Mouse (Mus musculus) liver, embryonic 13.5 days (tissue): Measurements from ENCODE around the gene Rbm38. TPM values are rescaled to one million over a fixed set of nuclear protein-coding genes. Genes with fewer than 3 reads are reported as not detected.

Experiments
- ATAC-seq: fragments of 200-750 bp; cut with Nextera tagmentation; 2 replicates; pipeline ENCODE4 v1.8.0; 2017; ENCODE audit warnings: low read depth, mild to moderate bottlenecking, moderate number of reproducible peaks, moderate library complexity
- DNase-seq: peaks from one replicate; pipeline ENCODE4 v3.0.0; 2022
- H3K27ac ChIP-seq: fragments of 300-500 bp; sonication (generic); 2 replicates; pipeline ENCODE4 v1.5.1; 2015; ENCODE audit warnings: moderate library complexity, mild to moderate bottlenecking, inconsistent platforms
- H3K27me3 ChIP-seq: fragments of 300-500 bp; sonication (generic); 2 replicates; pipeline ENCODE4 v1.6.1; 2015; ENCODE audit warnings: mild to moderate bottlenecking, inconsistent platforms
- H3K36me3 ChIP-seq: fragments of 300-500 bp; sonication (generic); 2 replicates; pipeline ENCODE4 v1.6.1; 2015; ENCODE audit warnings: mild to moderate bottlenecking, inconsistent platforms
- H3K4me1 ChIP-seq: fragments of 300-500 bp; sonication (generic); replicated peaks from 2 replicates; pipeline ENCODE4 v1.6.1; 2015; ENCODE audit warnings: inconsistent platforms
- H3K4me2 ChIP-seq: fragments of 300-500 bp; sonication (generic); 2 replicates; pipeline ENCODE4 v1.6.1; 2015; ENCODE audit warnings: inconsistent platforms, mild to moderate bottlenecking, moderate library complexity
- H3K4me3 ChIP-seq: fragments of 300-500 bp; sonication (generic); replicated peaks from 2 replicates; pipeline ENCODE4 v1.5.1; 2015; ENCODE audit warnings: mild to moderate bottlenecking, inconsistent platforms
- H3K9ac ChIP-seq: fragments of 300-500 bp; sonication (generic); 2 replicates; pipeline ENCODE4 v1.6.1; 2015; ENCODE audit warnings: mild to moderate bottlenecking, inconsistent platforms
- H3K9me3 ChIP-seq: fragments of 300-500 bp; sonication (generic); replicated peaks from 2 replicates; pipeline ENCODE4 v1.6.1; 2016; ENCODE audit warnings: inconsistent platforms
- WGBS: fragments of 180-500 bp; shearing (Covaris S2); methylation state at CpG from one replicate; pipeline ENCODE4 v1.1.7; 2015; ENCODE audit not compliant: insufficient replicate concordance; 5-methylcytosine and 5-hydroxymethylcytosine counted together
- polyA plus RNA-seq: library from polyadenylated mRNA; unstranded; fragments of >200 nt; fragmentation: Nextera tagmentation; extraction: Ambion mirVana; gene quantifications from 2 replicates; pipeline ENCODE4 v1.2.1, GENCODE M21; 2015

Gene Rbm38
- polyA plus RNA-seq, 1 experiment from 2014 or later = 260 TPM

GRCm38 (mm10) chr2:173083712-173084475 lies 63.6 kb downstream of the Rbm38 start:
- WGBS = 15% methylated on average over 13 of the region's 13 CpGs
- H3K9me3 ChIP-seq = no peaks in the 10 kb centered on the region
- ATAC-seq = peak; percentile 79
- peaks cover 21% of the 10 kb centered on the region for H3K4me1 ChIP-seq
- H3K4me3 ChIP-seq = peak overlapping the region; percentile 11
- H3K27me3 ChIP-seq = 0 out of 2 replicates have a peak, but pooled peaks cover 2% of the 10 kb centered on the region
- H3K9ac ChIP-seq = peak overlapping the region; percentile 51
- no peaks in the 10 kb centered on the region for H3K36me3 ChIP-seq
- DNase-seq = peak; percentile 46
- H3K27ac ChIP-seq = no peak overlapping the region
- H3K4me2 ChIP-seq = peak overlapping the region; percentile 52

Other genes starting within 250 kb of the Rbm38 start
- gene Bmp7, start 80.2 kb upstream of the Rbm38 start, polyA plus RNA-seq = 2.2 and 2.6 TPM in 2 replicates
- gene Spo11, start 42.8 kb upstream of the Rbm38 start, polyA plus RNA-seq = 0.08 TPM in 1 of 2 replicates, not detected in the other
- gene Rae1, start 20.4 kb upstream of the Rbm38 start, polyA plus RNA-seq = 94.5 and 96.8 TPM in 2 replicates
- gene Ctcfl, start 99.0 kb downstream of the Rbm38 start, polyA plus RNA-seq = 0.02 and 0.05 TPM in 2 replicates
- gene Pck1, start 132.6 kb downstream of the Rbm38 start, polyA plus RNA-seq = 0.22 and 0.24 TPM in 2 replicates
- gene Zbp1, start 198.4 kb downstream of the Rbm38 start, polyA plus RNA-seq = 0.73 and 0.87 TPM in 2 replicates